Mouse (Mus musculus): ENCODE data around the gene Atp11a. TPM values are rescaled to one million over a fixed set of nuclear protein-coding genes. Genes with fewer than 3 reads are reported as not detected.

Gene Atp11a
- polyA plus RNA-seq, 1 experiment from 2014 or later: 7.4 TPM

DNA sequence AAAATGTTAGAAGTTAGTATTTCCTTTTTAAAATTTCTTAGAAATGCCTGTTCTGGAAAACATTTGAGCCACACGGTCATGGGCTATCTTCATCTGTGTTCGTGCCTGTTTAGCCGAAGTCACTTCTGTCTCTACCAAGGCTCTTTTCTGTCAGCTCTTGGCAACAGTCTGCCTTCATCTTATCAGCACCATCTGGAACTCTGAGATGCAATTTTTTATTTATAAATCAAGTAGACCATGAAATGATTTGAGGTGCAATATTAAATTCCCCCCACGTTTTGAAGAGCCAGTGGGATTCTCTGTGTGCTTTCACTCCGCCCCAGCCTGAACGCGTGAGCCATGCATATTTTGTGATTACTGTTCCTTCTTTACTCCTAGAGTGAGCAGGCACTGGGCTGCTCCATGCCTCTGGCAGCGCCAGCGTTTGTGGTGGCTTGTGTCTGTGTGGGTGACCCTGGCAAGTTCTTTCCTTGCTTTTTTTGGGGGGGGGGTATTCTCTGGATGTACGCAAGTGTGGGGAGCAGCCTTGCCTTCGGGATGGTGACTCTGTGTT lies 132.3 kb downstream of the Atp11a start:
- no peak overlapping the region for H3K9ac ChIP-seq (ENCODE audit: low read length)
- no peak overlapping the region for H3K4me2 ChIP-seq (replicated peaks; ENCODE audit: low read depth)
- no peaks in the 10 kb centered on the region for H3K9me3 ChIP-seq (ENCODE audit: control insufficient read depth, low read length)
- 85% methylated on average over 11 of the region's 11 CpGs for WGBS
- no peak for TF ChIP-seq EP300 (optimal IDR thresholded peaks at IDR 0.05)
- TF ChIP-seq CTCF (IDR thresholded peaks at IDR 0.05; ENCODE audit: low read depth): no peak
- no peak overlapping the region for H3K4me3 ChIP-seq (ENCODE audit: low read depth, low read length)
- no peaks in the 10 kb centered on the region for H3K4me1 ChIP-seq (replicated peaks; ENCODE audit: control insufficient read depth, insufficient read depth)
- H3K27me3 ChIP-seq (ENCODE audit: control insufficient read depth, insufficient read depth, low read length): no peaks in the 10 kb centered on the region
- no peaks in the 10 kb centered on the region for H3K36me3 ChIP-seq (ENCODE audit: control insufficient read depth, insufficient read depth, low read length)
- no peak for DNase-seq (ENCODE audit: low spot score)
- no peak for ATAC-seq (ENCODE audit: low FRiP score, low TSS enrichment)
- H3K27ac ChIP-seq (replicated peaks): no peak overlapping the region

DNA sequence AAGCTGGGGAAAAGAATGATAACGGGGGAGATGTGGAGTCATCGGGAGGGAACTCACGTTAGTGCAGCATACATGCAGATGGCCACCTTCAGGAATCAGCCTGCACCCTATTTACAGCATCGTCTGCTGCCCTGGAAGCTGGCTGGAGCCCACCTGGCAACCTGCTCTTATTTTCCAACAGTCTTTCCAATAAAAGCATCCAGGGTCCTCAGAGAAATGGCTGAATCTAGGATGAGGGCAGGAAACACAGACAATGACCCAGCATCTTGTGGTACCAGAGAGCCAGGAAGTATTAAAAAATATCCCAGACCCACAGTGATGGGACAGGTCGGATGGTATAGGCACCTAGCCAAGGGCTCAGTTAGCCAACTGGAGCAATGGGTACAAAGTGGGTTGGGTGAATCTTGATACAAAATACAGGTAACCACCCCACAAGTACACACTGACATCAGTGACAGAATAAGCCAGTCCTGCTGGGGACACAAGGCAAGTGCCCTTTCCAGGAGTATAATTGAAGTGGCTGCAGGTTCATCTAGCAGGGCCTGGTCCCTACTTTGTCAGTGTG lies 136.2 kb downstream of the Atp11a start:
- ATAC-seq (ENCODE audit: low FRiP score, low TSS enrichment) (no peak), DNase-seq (ENCODE audit: low spot score) (no peak)
- Histone ChIP-seq H3K4me2 (replicated peaks; ENCODE audit: low read depth) (no peak overlapping the region), H3K36me3 (ENCODE audit: control insufficient read depth, insufficient read depth, low read length) (no peaks in the 10 kb centered on the region), H3K27me3 (ENCODE audit: control insufficient read depth, insufficient read depth, low read length) (no peaks in the 10 kb centered on the region), H3K4me1 (replicated peaks; ENCODE audit: control insufficient read depth, insufficient read depth) (no peaks in the 10 kb centered on the region), H3K4me3 (ENCODE audit: low read depth, low read length) (no peak overlapping the region), H3K27ac (replicated peaks) (no peak overlapping the region), H3K9me3 (ENCODE audit: control insufficient read depth, low read length) (no peaks in the 10 kb centered on the region), H3K9ac (ENCODE audit: low read length) (no peak overlapping the region)
- TF ChIP-seq CTCF (IDR thresholded peaks at IDR 0.05; ENCODE audit: low read depth) (no peak), EP300 (optimal IDR thresholded peaks at IDR 0.05) (no peak)
- 78% methylated on average over 5 of the region's 5 CpGs for WGBS

GRCm38 (mm10) chr8:12893797-12894578 lies 137.2 kb downstream of the Atp11a start:
- no peaks in the 10 kb centered on the region for H3K4me1 ChIP-seq (replicated peaks; ENCODE audit: control insufficient read depth, insufficient read depth)
- DNase-seq (ENCODE audit: low spot score): no peak
- 77% methylated on average over 12 of the region's 12 CpGs for WGBS
- no peak overlapping the region for H3K9ac ChIP-seq (ENCODE audit: low read length)
- H3K9me3 ChIP-seq (ENCODE audit: control insufficient read depth, low read length): no peaks in the 10 kb centered on the region
- ATAC-seq (ENCODE audit: low FRiP score, low TSS enrichment): no peak
- H3K36me3 ChIP-seq (ENCODE audit: control insufficient read depth, insufficient read depth, low read length): no peaks in the 10 kb centered on the region
- no peak for TF ChIP-seq CTCF (IDR thresholded peaks at IDR 0.05; ENCODE audit: low read depth)
- no peak for TF ChIP-seq EP300 (optimal IDR thresholded peaks at IDR 0.05)
- no peak overlapping the region for H3K27ac ChIP-seq (replicated peaks)
- no peak overlapping the region for H3K4me3 ChIP-seq (ENCODE audit: low read depth, low read length)
- H3K4me2 ChIP-seq (replicated peaks; ENCODE audit: low read depth): no peak overlapping the region
- no peaks in the 10 kb centered on the region for H3K27me3 ChIP-seq (ENCODE audit: control insufficient read depth, insufficient read depth, low read length)

- H3K27me3 ChIP-seq (ENCODE audit: control insufficient read depth, insufficient read depth, low read length): no peaks in the 10 kb centered on the region
- H3K27ac ChIP-seq (replicated peaks): no peak overlapping the region
- no peaks in the 10 kb centered on the region for H3K36me3 ChIP-seq (ENCODE audit: control insufficient read depth, insufficient read depth, low read length)
- TF ChIP-seq CTCF (IDR thresholded peaks at IDR 0.05; ENCODE audit: low read depth) (no peak), EP300 (optimal IDR thresholded peaks at IDR 0.05) (no peak)
- WGBS: 78% methylated on average over 11 of the region's 11 CpGs
- no peak for DNase-seq (ENCODE audit: low spot score)
- H3K4me1 ChIP-seq (replicated peaks; ENCODE audit: control insufficient read depth, insufficient read depth): no peaks in the 10 kb centered on the region
- no peak overlapping the region for H3K4me3 ChIP-seq (ENCODE audit: low read depth, low read length)
- no peaks in the 10 kb centered on the region for H3K9me3 ChIP-seq (ENCODE audit: control insufficient read depth, low read length)
- ATAC-seq (ENCODE audit: low FRiP score, low TSS enrichment): no peak
- H3K4me2 ChIP-seq (replicated peaks; ENCODE audit: low read depth): no peak overlapping the region
- no peak overlapping the region for H3K9ac ChIP-seq (ENCODE audit: low read length)
Observed at GRCm38 (mm10) chr8:12894783-12895534, 138.1 kb downstream of the Atp11a start.

DNA sequence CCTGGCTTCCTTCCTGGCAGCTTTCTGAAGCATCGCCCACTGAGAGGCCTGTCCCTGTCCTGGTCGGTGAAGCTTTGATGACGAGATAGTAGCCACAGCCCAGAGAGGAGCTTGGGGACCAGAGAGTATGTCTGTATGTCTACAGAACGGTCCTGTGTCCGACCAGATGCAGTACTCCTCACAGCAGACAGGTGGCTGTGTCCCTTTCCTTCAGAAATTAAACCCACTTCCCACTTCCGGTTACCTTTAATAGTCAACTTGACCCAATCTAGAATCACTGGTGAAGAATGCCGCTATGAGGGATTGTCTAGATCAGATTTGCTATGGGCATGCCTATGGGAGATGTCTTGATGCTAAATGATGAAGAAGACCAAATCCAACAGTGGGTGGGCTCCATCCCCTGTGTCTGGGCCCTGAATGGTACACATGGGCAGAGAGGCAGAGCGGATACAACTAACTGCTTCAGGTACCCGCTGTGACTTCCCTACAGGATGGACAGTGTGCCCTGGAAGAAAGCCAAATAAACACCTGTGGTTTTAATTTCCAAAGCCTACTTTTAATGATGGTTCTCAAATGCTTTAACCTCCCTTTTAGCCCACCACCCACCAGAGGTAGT lies 138.8 kb downstream of the Atp11a start:
- DNase-seq (ENCODE audit: low spot score) (no peak), ATAC-seq (ENCODE audit: low FRiP score, low TSS enrichment) (no peak)
- TF ChIP-seq CTCF (IDR thresholded peaks at IDR 0.05; ENCODE audit: low read depth): peak; percentile 65
- no peak for TF ChIP-seq EP300 (optimal IDR thresholded peaks at IDR 0.05)
- no peak overlapping the region for H3K27ac ChIP-seq (replicated peaks)
- no peak overlapping the region for H3K9ac ChIP-seq (ENCODE audit: low read length)
- WGBS: 70% methylated on average over 9 of the region's 9 CpGs
- H3K4me1 ChIP-seq (replicated peaks; ENCODE audit: control insufficient read depth, insufficient read depth): no peaks in the 10 kb centered on the region
- H3K4me2 ChIP-seq (replicated peaks; ENCODE audit: low read depth): no peak overlapping the region
- H3K27me3 ChIP-seq (ENCODE audit: control insufficient read depth, insufficient read depth, low read length): no peaks in the 10 kb centered on the region
- H3K36me3 ChIP-seq (ENCODE audit: control insufficient read depth, insufficient read depth, low read length): no peaks in the 10 kb centered on the region
- H3K4me3 ChIP-seq (ENCODE audit: low read depth, low read length): no peak overlapping the region
- H3K9me3 ChIP-seq (ENCODE audit: control insufficient read depth, low read length): no peaks in the 10 kb centered on the region
